Mouse (Mus musculus) heart, embryonic 14.5 days (tissue): ENCODE measurements at regions not wholly inside any gene's neighbourhood (a gene's known extent, or its start where the extent isn't known, plus 50 kb on each side); places are given as distances from the start of the nearest gene placed in this dataset.

ENCODE experiments used
- ATAC-seq: fragments of 200-750 bp; cut with Nextera tagmentation; 2 replicates; pipeline ENCODE4 v1.8.0; 2017; ENCODE audit warnings: low read depth, moderate TSS enrichment; ENCODE audit not compliant: insufficient number of reproducible peaks, insufficient read depth, low FRiP score
- H3K27ac ChIP-seq, 2 experiments: fragments of 200-500 bp in 1 of 2; fragments of 300-500 bp in 1 of 2; sonication (generic) in 1 of 2; replicated peaks in 1 of 2; 2 replicates each; pipeline ENCODE4 v1.5.1; 2012 to 2014; ENCODE audit warnings: low read depth in 2 of 2, low read length in 2 of 2, control low read depth in 1 of 2, mild to moderate bottlenecking in 1 of 2, mixed read lengths in 1 of 2; ENCODE audit not compliant: control insufficient read depth in 1 of 2, insufficient read depth in 1 of 2
- H3K27me3 ChIP-seq: fragments of 300-500 bp; sonication (generic); 2 replicates; pipeline ENCODE4 v1.6.1; 2014; ENCODE audit warnings: mild to moderate bottlenecking, low read length, control low read depth; ENCODE audit not compliant: control insufficient read depth, insufficient read depth
- H3K36me3 ChIP-seq: fragments of 300-500 bp; sonication (generic); 2 replicates; pipeline ENCODE4 v1.6.1; 2014; ENCODE audit warnings: mild to moderate bottlenecking, control low read depth, low read length, mixed read lengths; ENCODE audit not compliant: control insufficient read depth, insufficient read depth
- H3K4me1 ChIP-seq, 2 experiments: fragments of 200-500 bp in 1 of 2; fragments of 300-500 bp in 1 of 2; sonication (generic) in 1 of 2; 2 replicates each; pipeline ENCODE4 v1.6.1; 2012 to 2014; ENCODE audit warnings: low read length in 2 of 2, control low read depth in 1 of 2, mixed read lengths in 1 of 2; ENCODE audit not compliant: control insufficient read depth in 2 of 2, insufficient read depth in 2 of 2
- H3K4me2 ChIP-seq: fragments of 300-500 bp; sonication (generic); 2 replicates; pipeline ENCODE4 v1.6.1; 2014; ENCODE audit warnings: mild to moderate bottlenecking, low read length
- H3K4me3 ChIP-seq, 2 experiments: fragments of 200-500 bp in 1 of 2; fragments of 300-500 bp in 1 of 2; sonication (generic) in 1 of 2; 2 replicates each; pipeline ENCODE4 v1.5.1; 2012 to 2014; ENCODE audit warnings: low read length in 2 of 2, mild to moderate bottlenecking in 2 of 2, control low read depth in 1 of 2, low read depth in 1 of 2, moderate library complexity in 1 of 2; ENCODE audit not compliant: control insufficient read depth in 1 of 2, insufficient read depth in 1 of 2
- H3K9ac ChIP-seq: fragments of 300-500 bp; sonication (generic); 2 replicates; pipeline ENCODE4 v1.6.1; 2014; ENCODE audit warnings: mild to moderate bottlenecking, low read length
- H3K9me3 ChIP-seq: fragments of 300-500 bp; sonication (generic); 2 replicates; pipeline ENCODE4 v1.6.1; 2016; ENCODE audit warnings: low read length, control low read depth; ENCODE audit not compliant: control insufficient read depth
- WGBS: fragments of 180-500 bp; shearing (Covaris S2); extraction: QIAGEN DNeasy Blood & Tissue Kit; methylation state at CpG from one replicate; pipeline ENCODE4 v1.1.7; 2014; 5-methylcytosine and 5-hydroxymethylcytosine counted together

GRCm38 (mm10) chr13:101527691-101528090 is 240.3 kb downstream of the Pik3r1 start:
- no peak overlapping the region for H3K9ac ChIP-seq
- no peak overlapping the region for H3K4me2 ChIP-seq
- no peaks in the 10 kb centered on the region for H3K9me3 ChIP-seq
- no peak overlapping the region for H3K4me3 ChIP-seq
- no peaks in the 10 kb centered on the region for H3K27me3 ChIP-seq
- no peak for ATAC-seq
- H3K4me1 ChIP-seq: no peaks in the 10 kb centered on the region
- H3K36me3 ChIP-seq: no peaks in the 10 kb centered on the region
- H3K27ac ChIP-seq: no peak overlapping the region
- WGBS: 89% methylated on average over 5 of the region's 5 CpGs

GRCm38 (mm10) chr13:101524781-101525180 is 243.2 kb downstream of the Pik3r1 start:
- Histone ChIP-seq H3K4me1 (no peaks in the 10 kb centered on the region), H3K9me3 (no peaks in the 10 kb centered on the region), H3K4me3 (no peak overlapping the region), H3K9ac (no peak overlapping the region), H3K36me3 (no peaks in the 10 kb centered on the region), H3K4me2 (no peak overlapping the region), H3K27me3 (no peaks in the 10 kb centered on the region), H3K27ac (no peak overlapping the region)
- 94% methylated on average over 3 of the region's 3 CpGs for WGBS
- no peak for ATAC-seq

- H3K27me3 ChIP-seq: no peaks in the 10 kb centered on the region
- H3K9ac ChIP-seq: no peak overlapping the region
- H3K4me2 ChIP-seq: no peak overlapping the region
- H3K27ac ChIP-seq: no peak overlapping the region
- whole genome bisulfite sequencing: 85% methylated on average over 3 of the region's 3 CpGs
- no peaks in the 10 kb centered on the region for H3K4me1 ChIP-seq
- no peak overlapping the region for H3K4me3 ChIP-seq
- H3K9me3 ChIP-seq: no peaks in the 10 kb centered on the region
- no peak for ATAC-seq
- no peaks in the 10 kb centered on the region for H3K36me3 ChIP-seq
These were observed 243.8 kb downstream of the Pik3r1 start for GRCm38 (mm10) chr13:101524223-101524622.

GRCm38 (mm10) chr13:101523492-101523891 is 244.5 kb downstream of the Pik3r1 start:
- Histone ChIP-seq H3K27ac (no peak overlapping the region), H3K4me2 (no peak overlapping the region), H3K27me3 (no peaks in the 10 kb centered on the region), H3K9me3 (no peaks in the 10 kb centered on the region), H3K9ac (no peak overlapping the region), H3K4me3 (no peak overlapping the region), H3K4me1 (no peaks in the 10 kb centered on the region), H3K36me3 (no peaks in the 10 kb centered on the region)
- 77% methylated on average over 3 of the region's 3 CpGs for WGBS
- no peak for ATAC-seq

GRCm38 (mm10) chr13:101522597-101522996 is 245.4 kb downstream of the Pik3r1 start:
- no peak overlapping the region for H3K9ac ChIP-seq
- no peak overlapping the region for H3K4me3 ChIP-seq
- no peak overlapping the region for H3K4me2 ChIP-seq
- H3K9me3 ChIP-seq: no peaks in the 10 kb centered on the region
- no peaks in the 10 kb centered on the region for H3K27me3 ChIP-seq
- no peak for ATAC-seq
- WGBS: 70% methylated on average over 2 of the region's 2 CpGs
- H3K36me3 ChIP-seq: no peaks in the 10 kb centered on the region
- no peak overlapping the region for H3K27ac ChIP-seq
- no peaks in the 10 kb centered on the region for H3K4me1 ChIP-seq

- H3K36me3 ChIP-seq: no peaks in the 10 kb centered on the region
- 47% methylated on average over 3 of the region's 3 CpGs for WGBS
- H3K9ac ChIP-seq: no peak overlapping the region
- ATAC-seq: no peak
- H3K4me2 ChIP-seq: no peak overlapping the region
- H3K4me3 ChIP-seq: no peak overlapping the region
- no peak overlapping the region for H3K27ac ChIP-seq
- no peaks in the 10 kb centered on the region for H3K4me1 ChIP-seq
- H3K9me3 ChIP-seq: no peaks in the 10 kb centered on the region
- H3K27me3 ChIP-seq: no peaks in the 10 kb centered on the region
These were observed 254.7 kb downstream of the Pik3r1 start for GRCm38 (mm10) chr13:101513354-101513753.

GRCm38 (mm10) chr13:101509946-101510345 is 258.1 kb downstream of the Pik3r1 start:
- Histone ChIP-seq H3K27ac (no peak overlapping the region), H3K9ac (no peak overlapping the region), H3K36me3 (no peaks in the 10 kb centered on the region), H3K4me1 (no peaks in the 10 kb centered on the region), H3K27me3 (no peaks in the 10 kb centered on the region), H3K4me2 (no peak overlapping the region), H3K9me3 (no peaks in the 10 kb centered on the region), H3K4me3 (no peak overlapping the region)
- no peak for ATAC-seq
- 54% methylated on average over 1 of the region's 1 CpGs for WGBS

GRCm38 (mm10) chr13:101508331-101508730 is 259.7 kb downstream of the Pik3r1 start:
- Histone ChIP-seq H3K27ac (no peak overlapping the region), H3K27me3 (no peaks in the 10 kb centered on the region), H3K4me3 (no peak overlapping the region), H3K4me2 (no peak overlapping the region), H3K36me3 (no peaks in the 10 kb centered on the region), H3K4me1 (no peaks in the 10 kb centered on the region), H3K9me3 (no peaks in the 10 kb centered on the region), H3K9ac (no peak overlapping the region)
- no peak for ATAC-seq
